8 mouse cellular contexts compared by ENCODE assay signal in the genomic region with DNA sequence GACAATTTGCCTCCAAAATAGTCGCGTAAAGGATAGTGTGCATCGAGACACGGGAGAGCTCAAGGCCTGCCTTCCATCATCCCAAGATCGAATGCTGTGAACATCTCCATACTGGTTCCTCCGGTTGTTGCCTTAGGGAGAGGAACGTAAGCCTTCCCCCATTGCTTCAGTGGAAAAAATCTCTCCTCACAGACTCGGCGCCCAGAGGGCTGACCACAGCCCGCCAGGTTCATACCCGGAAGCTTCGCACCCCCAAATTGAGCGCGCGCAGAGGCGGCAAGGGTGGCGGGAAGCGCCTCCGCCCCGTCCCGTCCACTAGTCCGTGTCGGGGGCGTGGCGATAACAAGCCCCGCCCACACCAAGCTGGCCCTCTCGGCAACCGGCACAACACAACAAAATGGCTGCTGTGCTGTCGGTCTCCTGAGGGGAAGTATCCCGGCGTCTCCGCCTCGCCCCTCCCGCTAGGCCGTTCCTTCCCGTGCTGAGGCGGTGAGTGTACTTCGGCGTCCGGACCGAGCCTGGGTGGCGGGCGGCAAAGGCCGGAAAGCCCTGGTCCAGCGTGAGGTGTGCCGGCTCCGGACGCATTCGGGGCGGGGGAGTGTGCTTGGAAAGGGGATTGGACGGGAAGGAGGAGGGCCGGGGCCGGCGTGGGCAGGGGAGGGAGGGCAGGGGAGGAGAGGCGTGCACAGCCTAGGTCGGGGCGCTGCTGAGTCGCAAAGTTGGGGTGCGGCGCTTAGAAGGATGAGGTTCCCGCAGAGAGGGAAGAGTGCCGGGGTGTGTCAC. TPM values are rescaled to one million over a fixed set of nuclear protein-coding genes. Genes with fewer than 3 reads are reported as not detected.
A peak's percentile ranks its signal among the peaks of the same experiment; 100 is the strongest.
DNase-seq lines count a peak whose midpoint lies in the region; ATAC-seq and TF ChIP-seq lines count a peak whose summit lies in the region.

A gene (plus strand): TSS at position 352 of the 783 bp plus-strand sequence.

- H3K27ac ChIP-seq in heart, embryonic 11.5 days (ENCODE audit: low read depth, low read length) = peak within 1 kb of the TSS; percentile 88
- peak within 1 kb of the TSS; percentile 92 for H3K27ac ChIP-seq in kidney, postnatal 0 days
- H3K27ac ChIP-seq in liver, embryonic 11.5 days (ENCODE audit: low read depth, low read length) = peak within 1 kb of the TSS; percentile 60
- H3K27ac ChIP-seq in stomach, embryonic 14.5 days (ENCODE audit: low read length) = peak within 1 kb of the TSS; percentile 81

- TF ChIP-seq CTCF in kidney, postnatal 0 days (IDR thresholded peaks at IDR 0.05; ENCODE audit: low read depth) = no peak

- peak within 1 kb of the TSS; percentile 91 for H3K4me3 ChIP-seq in heart, embryonic 11.5 days (ENCODE audit: low read depth, low read length)
- peak within 1 kb of the TSS; percentile 87 for H3K4me3 ChIP-seq in kidney, postnatal 0 days (replicated peaks; ENCODE audit: low read depth, low read length)
- peak within 1 kb of the TSS; percentile 77 for H3K4me3 ChIP-seq in liver, embryonic 11.5 days (ENCODE audit: low read depth, low read length)
- peak within 1 kb of the TSS; percentile 84 for H3K4me3 ChIP-seq in stomach, embryonic 14.5 days (ENCODE audit: low read depth, low read length)

- no peaks in the 10 kb centered on the region; the same call in 1 of the 2 replicates for H3K4me1 ChIP-seq in heart, embryonic 11.5 days (ENCODE audit: control insufficient read depth, insufficient read depth, low read length)
- no peaks in the 10 kb centered on the region for H3K4me1 ChIP-seq in kidney, postnatal 0 days (replicated peaks; ENCODE audit: insufficient read depth, low read length)
- H3K4me1 ChIP-seq in liver, embryonic 11.5 days (replicated peaks; ENCODE audit: control insufficient read depth, insufficient read depth, low read length) = peaks cover 3% of the 10 kb centered on the region; the same call in 1 of the 2 replicates
- no peaks in the 10 kb centered on the region for H3K4me1 ChIP-seq in stomach, embryonic 14.5 days (ENCODE audit: control insufficient read depth, insufficient read depth, low read length)

- peak within 1 kb of the TSS; percentile 80 for H3K9ac ChIP-seq in heart, embryonic 11.5 days (ENCODE audit: low read depth, low read length)
- H3K9ac ChIP-seq in kidney, postnatal 0 days (ENCODE audit: low read depth, low read length) = peak within 1 kb of the TSS; percentile 87
- peak within 1 kb of the TSS; percentile 71 for H3K9ac ChIP-seq in liver, embryonic 11.5 days (ENCODE audit: low read depth, low read length)
- peak within 1 kb of the TSS; percentile 50 for H3K9ac ChIP-seq in stomach, embryonic 14.5 days (replicated peaks; ENCODE audit: low read depth, low read length)

- ATAC-seq in erythroblast, adult 5-6 weeks (replicated peaks; ENCODE audit: low FRiP score, poor library complexity, severe bottlenecking) = peak; percentile 91
- peak; percentile 94 for ATAC-seq in heart, embryonic 11.5 days (replicated peaks; ENCODE audit: insufficient number of reproducible peaks, low FRiP score, low TSS enrichment)
- ATAC-seq in kidney, postnatal 0 days (replicated peaks; ENCODE audit: low FRiP score, low read depth) = peak; percentile 94
- ATAC-seq in liver, embryonic 11.5 days (replicated peaks; ENCODE audit: low FRiP score) = peak; percentile 91
- ATAC-seq in stomach, embryonic 14.5 days (ENCODE audit: insufficient number of reproducible peaks, insufficient read depth, low FRiP score, low read depth) = peak; percentile 96

- H3K9me3 ChIP-seq in heart, embryonic 11.5 days (replicated peaks; ENCODE audit: control insufficient read depth, low read length) = no peaks in the 10 kb centered on the region
- no peaks in the 10 kb centered on the region for H3K9me3 ChIP-seq in kidney, postnatal 0 days (replicated peaks; ENCODE audit: low read length)
- H3K9me3 ChIP-seq in liver, embryonic 11.5 days (ENCODE audit: control insufficient read depth, low read length) = no peaks in the 10 kb centered on the region
- no peaks in the 10 kb centered on the region for H3K9me3 ChIP-seq in stomach, embryonic 14.5 days (ENCODE audit: control insufficient read depth, low read depth, low read length)

- peak within 1 kb of the TSS; percentile 71 for H3K4me2 ChIP-seq in heart, embryonic 11.5 days
- H3K4me2 ChIP-seq in kidney, postnatal 0 days (ENCODE audit: low read length) = peak within 1 kb of the TSS; percentile 77
- H3K4me2 ChIP-seq in liver, embryonic 11.5 days = peak within 1 kb of the TSS; percentile 89
- H3K4me2 ChIP-seq in stomach, embryonic 14.5 days (replicated peaks; ENCODE audit: low read depth, low read length) = peak within 1 kb of the TSS; percentile 74

- no peaks in the 10 kb centered on the region for H3K36me3 ChIP-seq in heart, embryonic 11.5 days (ENCODE audit: control insufficient read depth, insufficient read depth, low read length)
- H3K36me3 ChIP-seq in kidney, postnatal 0 days (ENCODE audit: insufficient read depth, low read length) = no peaks in the 10 kb centered on the region
- H3K36me3 ChIP-seq in liver, embryonic 11.5 days (ENCODE audit: control insufficient read depth, insufficient read depth, low read length) = no peaks in the 10 kb centered on the region
- no peaks in the 10 kb centered on the region for H3K36me3 ChIP-seq in stomach, embryonic 14.5 days (ENCODE audit: control insufficient read depth, insufficient read depth, low read length)

- WGBS in heart, embryonic 11.5 days (ENCODE audit: insufficient replicate concordance) = under 1% methylated on average over 62 of the region's 62 CpGs
- WGBS in kidney, postnatal 0 days = under 1% methylated on average over 62 of the region's 62 CpGs
- 1% methylated on average over 62 of the region's 62 CpGs for WGBS in liver, embryonic 11.5 days
- 1% methylated on average over 62 of the region's 62 CpGs for WGBS in stomach, embryonic 14.5 days

- H3K27me3 ChIP-seq in heart, embryonic 11.5 days (ENCODE audit: control insufficient read depth, insufficient read depth, low read length) = no peaks in the 10 kb centered on the region
- no peaks in the 10 kb centered on the region for H3K27me3 ChIP-seq in kidney, postnatal 0 days (ENCODE audit: insufficient read depth, low read length)
- no peaks in the 10 kb centered on the region for H3K27me3 ChIP-seq in liver, embryonic 11.5 days (replicated peaks; ENCODE audit: control insufficient read depth, insufficient read depth, low read length)
- no peaks in the 10 kb centered on the region for H3K27me3 ChIP-seq in stomach, embryonic 14.5 days (ENCODE audit: control insufficient read depth, insufficient read depth, low read length)

- peak; percentile 98 to 99 for DNase-seq in B cell, adult 2 months
- peak; percentile 93 for DNase-seq in brain, adult 2 months (ENCODE audit: low read depth, low spot score)
- DNase-seq in kidney, postnatal 0 days (ENCODE audit: low spot score) = peak; percentile 95
- DNase-seq in liver, embryonic 11.5 days (ENCODE audit: low spot score) = peak; percentile 96
- peak; percentile 94 for DNase-seq in naive thymus-derived CD4-positive, alpha-beta T cell, adult 2 months (ENCODE audit: low read depth)

RNA-seq across cellular contexts. Expression of the gene that starts here (rescaled TPM):
- 34.4 and 44.5 TPM in 2 replicates for total RNA-seq in erythroblast, adult 5-6 weeks (2015; ENCODE audit: low replicate concordance)
- total RNA-seq in erythroblast, adult 5-6 weeks (2017; ENCODE audit: low replicate concordance) = 42.4 and 60.4 TPM in 2 replicates
- polyA plus RNA-seq in heart, embryonic 11.5 days (2014; fragmentation: Nextera tagmentation; extraction: Ambion mirVana) = 18.9 and 23.0 TPM in 2 replicates
- 16.3 and 16.5 TPM in 2 replicates for polyA plus RNA-seq in kidney, postnatal 0 days (2015; fragmentation: Nextera tagmentation; extraction: Ambion mirVana)
- 18.4 and 22.7 TPM in 2 replicates for polyA plus RNA-seq in liver, embryonic 11.5 days (2014; fragmentation: Nextera tagmentation; extraction: Ambion mirVana)
- polyA plus RNA-seq in stomach, embryonic 14.5 days (2014; fragmentation: Nextera tagmentation; extraction: Ambion mirVana) = 31.0 and 34.6 TPM in 2 replicates

Comparison
In these comparisons a context has a peak if more than half of its experiments do, and no peak if none do; other contexts are left out.
1. Peak in every context shown above with its lines: DNase-seq, ATAC-seq, H3K4me3 ChIP-seq and H3K27ac ChIP-seq.